Mouse (Mus musculus) naive thymus-derived CD4-positive, alpha-beta T cell, adult 2 months (primary cell): ENCODE measurements around the gene Itgb7.
A peak's percentile ranks its signal among the peaks of the same experiment; 100 is the strongest.
"Not testable (repeated sequence)": the region's sequence is repeated elsewhere in the genome, so short reads cannot be mapped to it uniquely, and the experiment has no call there.

ENCODE experiments used
- DNase-seq: peaks from one replicate; pipeline ENCODE4 v3.0.0-alpha.2; 2011; ENCODE audit warnings: low read depth

Itgb7 gene

GRCm38 (mm10) chr15:102225619-102226018 is 6.1 kb downstream of the Itgb7 start:
- not testable (repeated sequence) for DNase-seq

GRCm38 (mm10) chr15:102224992-102225617 is 6.6 kb downstream of the Itgb7 start:
- DNase-seq: peak; percentile 86

GRCm38 (mm10) chr15:102224186-102224991 is 7.4 kb downstream of the Itgb7 start:
- DNase-seq: peak; percentile 81

GRCm38 (mm10) chr15:102222386-102222785 is 9.4 kb downstream of the Itgb7 start:
- no peak for DNase-seq

GRCm38 (mm10) chr15:102217325-102217724 is 14.4 kb downstream of the Itgb7 start:
- DNase-seq: no peak

GRCm38 (mm10) chr15:102216459-102217228 is 15.1 kb downstream of the Itgb7 start:
- DNase-seq: no peak

- DNase-seq: no peak
Observed at GRCm38 (mm10) chr15:102215624-102216023, 16.1 kb downstream of the Itgb7 start.

GRCm38 (mm10) chr15:102214132-102214531 is 17.6 kb downstream of the Itgb7 start:
- DNase-seq: no peak

- no peak for DNase-seq
Observed at GRCm38 (mm10) chr15:102211895-102212294, 19.8 kb downstream of the Itgb7 start.

GRCm38 (mm10) chr15:102210816-102211215 is 20.9 kb downstream of the Itgb7 start:
- no peak for DNase-seq

- DNase-seq: no peak
Observed at GRCm38 (mm10) chr15:102209114-102209513, 22.6 kb downstream of the Itgb7 start.

GRCm38 (mm10) chr15:102208092-102208561 is 23.6 kb downstream of the Itgb7 start:
- peak; percentile 54 for DNase-seq

GRCm38 (mm10) chr15:102207351-102207750 is 24.4 kb downstream of the Itgb7 start:
- no peak for DNase-seq

- peak; percentile 75 for DNase-seq
Observed at GRCm38 (mm10) chr15:102205779-102206178, 26.0 kb downstream of the Itgb7 start.

GRCm38 (mm10) chr15:102204674-102205505 is 26.9 kb downstream of the Itgb7 start, which contains the start of gene Csad:
Gene Csad, minus strand, starts transcription at chr15:102204724.
- DNase-seq: peak; percentile 17

- peak; percentile 80 for DNase-seq
Observed at GRCm38 (mm10) chr15:102203835-102204381, 27.8 kb downstream of the Itgb7 start.

- peak; percentile 96 for DNase-seq
Observed at GRCm38 (mm10) chr15:102202971-102203834, 28.5 kb downstream of the Itgb7 start, which contains the start of gene Zfp740. Gene Zfp740, plus strand, starts transcription at chr15:102203249.

GRCm38 (mm10) chr15:102198841-102199240 is 32.9 kb downstream of the Itgb7 start:
- no peak for DNase-seq

GRCm38 (mm10) chr15:102195373-102195772 is 36.4 kb downstream of the Itgb7 start:
- no peak for DNase-seq

- no peak for DNase-seq
Observed at GRCm38 (mm10) chr15:102194439-102194838, 37.3 kb downstream of the Itgb7 start.
